Mouse (Mus musculus) erythroid progenitor cell, adult 5-6 weeks (primary cell): ENCODE measurements around the gene Tsku. TPM values are rescaled to one million over a fixed set of nuclear protein-coding genes. Genes with fewer than 3 reads are reported as not detected.

Source experiments
- ATAC-seq: replicated peaks from 2 replicates; pipeline ENCODE4 v1.8.0; 2016; ENCODE audit warnings: moderate number of reproducible peaks, mild to moderate bottlenecking, moderate TSS enrichment, inconsistent platforms; ENCODE audit not compliant: poor library complexity, low FRiP score, severe bottlenecking
- total RNA-seq, 2 experiments: library from RNA; stranded (forward) in 1 of 2; stranded (reverse) in 1 of 2; fragments of 150-400 nt in 1 of 2; fragments of 186-747, 209-891 nt in 1 of 2; gene quantifications; 2 replicates each; pipeline versions ENCODE4 v1.2.3 to v1.2.4; 2015 to 2017; ENCODE audit warnings: low replicate concordance in 2 of 2

Gene Tsku
- total RNA-seq (2015; ENCODE audit: low replicate concordance) (not detected in 2 replicates), total RNA-seq (2017; ENCODE audit: low replicate concordance) (0.51 TPM in 1 of 2 replicates, not detected in the other)

GRCm38 (mm10) chr7:98361063-98361652, at the start of gene Tsku:
Gene Tsku (minus strand): TSS chr7:98361328.
- ATAC-seq: no peak

DNA sequence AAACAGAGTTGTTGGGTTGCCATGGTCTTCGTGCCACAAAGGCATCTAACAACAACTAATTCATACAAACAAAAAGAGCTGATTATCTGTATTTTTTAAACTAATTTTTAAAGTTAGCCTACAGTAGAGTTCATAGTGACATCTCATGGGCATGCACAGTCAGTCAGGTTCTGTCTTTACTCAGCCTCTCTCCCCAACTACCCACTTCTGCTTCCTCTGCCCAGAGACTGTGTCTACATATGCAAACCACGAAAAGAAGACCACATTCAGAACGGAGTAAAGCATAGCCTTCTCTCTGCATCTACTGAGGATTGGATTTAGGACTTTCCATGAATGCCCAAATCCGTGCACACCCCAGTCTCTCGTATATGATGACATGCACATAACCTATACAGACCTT, 46.5 kb upstream of the Tsku start:
- ATAC-seq: no peak

GRCm38 (mm10) chr7:98403996-98404395, 42.9 kb upstream of the Tsku start:
- no peak for ATAC-seq

- ATAC-seq: no peak
Measured at GRCm38 (mm10) chr7:98402582-98403574, 41.8 kb upstream of the Tsku start.

- ATAC-seq: no peak
Measured at GRCm38 (mm10) chr7:98392466-98393201, 31.5 kb upstream of the Tsku start.

DNA sequence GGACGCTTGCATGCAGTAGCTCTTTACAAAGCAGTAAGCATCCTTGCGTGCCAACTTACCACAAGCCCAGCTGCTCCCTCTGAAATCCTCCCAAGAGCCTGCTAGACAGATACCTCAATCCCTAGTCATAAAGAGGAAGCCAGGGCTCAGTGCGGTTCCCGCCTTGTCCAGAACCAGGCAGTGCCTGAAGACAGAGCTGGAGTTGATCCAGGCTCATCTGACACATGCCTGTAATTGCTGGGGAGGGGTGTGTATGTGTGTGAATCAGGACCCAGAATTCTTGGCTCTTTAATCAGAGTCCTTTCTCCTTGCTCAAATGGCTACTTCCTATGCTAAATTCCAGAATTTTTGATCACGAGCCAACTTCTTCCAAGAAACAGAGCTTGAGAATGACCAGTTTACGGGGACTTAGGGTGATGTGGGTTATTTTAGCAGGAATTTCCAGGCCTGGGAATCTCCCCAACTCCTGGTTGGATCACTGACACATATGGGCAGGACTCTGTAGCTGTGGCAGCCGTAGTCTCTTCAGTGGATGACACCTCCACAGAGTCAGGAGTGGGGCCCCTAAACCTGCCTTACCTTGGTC, 30.3 kb upstream of the Tsku start:
- no peak for ATAC-seq

GRCm38 (mm10) chr7:98390486-98390885, 29.4 kb upstream of the Tsku start:
- ATAC-seq: no peak

GRCm38 (mm10) chr7:98389656-98390055, 28.5 kb upstream of the Tsku start:
- no peak for ATAC-seq

DNA sequence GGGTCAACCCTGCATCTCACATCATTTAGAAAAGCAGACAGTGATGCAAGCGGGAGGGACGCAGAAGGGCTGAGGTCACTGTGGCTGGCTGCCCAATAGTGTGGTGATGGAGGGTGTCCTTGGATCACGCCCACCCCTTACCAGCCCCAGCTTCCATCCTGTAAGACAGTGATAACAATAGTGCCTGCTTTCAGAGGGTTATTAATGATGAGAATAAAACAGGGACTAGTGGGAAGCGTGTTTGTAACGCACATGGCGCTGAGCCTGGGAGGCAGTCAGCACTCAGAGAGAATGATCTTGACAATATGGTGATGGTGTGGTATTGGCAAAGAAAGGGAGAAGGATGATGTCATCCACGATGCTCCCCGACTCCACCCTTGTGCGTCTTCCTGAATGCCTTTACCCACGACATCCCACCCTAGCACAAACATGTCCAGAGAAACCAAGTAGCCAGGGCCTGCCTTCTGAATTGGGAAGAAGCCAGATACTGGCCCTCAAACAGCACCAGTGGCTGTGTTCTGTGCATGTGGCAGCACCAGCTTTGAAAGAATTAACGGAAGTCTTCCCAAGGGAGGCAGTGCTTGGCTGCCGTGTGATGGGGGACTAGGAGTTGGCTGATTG, 27.9 kb upstream of the Tsku start:
- no peak for ATAC-seq

GRCm38 (mm10) chr7:98387201-98387600, 26.1 kb upstream of the Tsku start:
- ATAC-seq: no peak; the same call in 1 of the 2 replicates

DNA sequence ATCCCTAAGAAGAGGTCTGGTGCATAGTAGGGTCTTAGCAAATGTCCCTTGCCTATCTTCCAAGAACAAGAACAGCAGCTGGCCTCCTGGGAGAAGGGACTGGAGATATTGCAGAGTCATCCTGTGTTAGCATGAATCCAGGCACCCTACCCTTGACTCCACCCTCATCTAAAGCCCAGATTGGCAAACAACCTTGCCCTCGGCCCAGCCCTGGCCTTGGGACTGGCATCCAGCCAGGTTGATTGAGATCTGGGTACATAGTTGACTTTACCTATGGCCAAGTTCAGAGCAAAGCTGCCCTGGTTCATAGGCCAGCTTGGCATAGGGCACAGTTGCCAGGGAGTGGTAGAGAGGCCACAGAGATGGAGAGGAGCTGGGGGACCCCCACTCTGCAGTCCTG, 24.0 kb upstream of the Tsku start:
- no peak for ATAC-seq

- ATAC-seq: no peak
Measured at GRCm38 (mm10) chr7:98383337-98383736, 22.2 kb upstream of the Tsku start.

DNA sequence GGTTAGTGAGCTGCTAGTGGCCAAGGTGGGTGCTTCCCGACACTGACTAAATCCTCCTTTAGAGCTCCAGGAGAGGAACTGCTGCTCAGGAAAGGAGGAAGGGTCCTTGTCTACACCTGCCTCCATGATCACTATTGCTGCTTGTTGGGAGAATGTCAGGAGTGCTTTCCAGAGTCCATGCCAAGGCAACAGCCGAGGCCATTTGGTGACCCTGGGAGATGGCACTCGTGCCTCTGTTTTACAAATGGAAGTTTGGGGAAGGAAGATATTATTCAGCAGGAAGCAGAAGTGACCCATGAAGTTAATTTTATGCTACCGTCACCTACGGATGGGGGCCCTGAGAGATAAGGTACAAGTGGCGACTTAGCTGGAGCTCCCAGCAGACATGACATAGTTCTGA, 21.7 kb upstream of the Tsku start:
- ATAC-seq: no peak

DNA sequence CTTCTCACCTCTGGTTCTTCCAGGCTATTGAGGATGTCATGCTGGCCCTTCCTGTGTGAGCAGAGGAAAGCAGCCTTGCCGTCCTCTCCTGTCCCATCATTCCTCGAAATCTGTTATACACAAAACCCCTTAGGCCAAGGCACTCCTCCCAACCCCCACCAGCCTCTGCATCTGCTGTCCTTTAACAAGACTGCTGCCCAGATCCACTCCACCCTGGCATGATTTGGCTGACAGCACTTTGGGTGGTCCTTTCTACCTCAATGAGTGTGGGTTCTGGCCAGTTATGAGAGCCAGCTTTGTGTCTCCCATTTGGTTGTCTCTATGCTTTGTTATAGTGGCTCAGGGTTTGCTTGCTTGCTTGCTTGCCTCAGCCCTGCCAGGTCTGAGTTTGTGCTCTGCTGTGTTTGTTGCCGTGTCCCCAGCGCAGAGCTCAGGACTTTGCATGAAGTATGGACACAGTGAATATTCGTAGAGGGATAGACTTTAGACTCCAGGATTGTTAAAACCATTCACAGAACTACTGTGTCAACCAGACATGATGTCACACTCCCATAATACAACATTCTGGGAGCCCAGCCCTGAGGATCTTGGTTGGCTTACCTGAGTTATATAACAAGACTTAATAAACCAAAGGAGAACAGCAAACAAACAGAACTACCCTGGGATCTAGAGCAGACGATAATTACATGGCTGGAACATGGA, 19.2 kb upstream of the Tsku start:
- no peak for ATAC-seq

GRCm38 (mm10) chr7:98379232-98379631, 18.1 kb upstream of the Tsku start:
- no peak for ATAC-seq

DNA sequence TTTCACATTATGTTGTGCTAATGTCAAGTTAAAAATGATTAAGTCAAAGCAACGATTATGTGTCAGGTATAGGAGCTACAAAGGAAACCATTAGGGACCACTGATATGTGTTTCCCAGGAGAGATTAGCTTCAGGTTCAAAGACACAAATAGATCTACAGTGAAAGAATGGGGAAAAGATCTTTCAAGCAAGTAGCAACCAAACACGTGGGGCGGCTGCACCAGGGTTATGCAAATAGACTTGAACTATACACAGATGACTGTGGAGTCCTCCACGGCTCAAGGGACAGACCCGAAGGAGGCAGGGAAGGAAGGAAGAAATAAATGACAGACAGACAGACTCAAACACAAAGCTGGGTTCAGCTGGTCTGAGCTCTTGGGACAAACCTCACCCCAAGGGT, 16.1 kb upstream of the Tsku start:
- no peak for ATAC-seq

DNA sequence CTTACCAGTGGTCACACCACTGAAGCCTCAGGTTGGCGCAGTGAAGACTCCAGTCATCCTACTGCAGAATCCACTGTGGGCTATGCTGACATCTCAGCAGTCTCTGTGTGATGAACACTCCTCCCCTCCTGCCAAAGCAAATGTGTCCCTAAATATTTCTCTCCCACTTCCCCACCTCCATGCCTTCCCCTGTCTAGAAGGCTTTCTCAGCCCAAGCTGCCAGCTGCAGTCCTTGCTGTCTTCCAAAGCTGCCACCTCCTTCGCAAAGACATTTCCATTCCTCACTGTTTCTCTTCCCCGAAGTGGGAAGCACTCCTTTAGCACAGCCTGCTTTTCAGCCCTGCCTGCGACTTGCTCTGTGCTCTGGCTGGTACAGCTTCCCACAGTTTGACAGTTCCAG, 10.0 kb upstream of the Tsku start:
- ATAC-seq: no peak

- ATAC-seq: no peak
Measured at GRCm38 (mm10) chr7:98369762-98370369, 8.7 kb upstream of the Tsku start.

DNA sequence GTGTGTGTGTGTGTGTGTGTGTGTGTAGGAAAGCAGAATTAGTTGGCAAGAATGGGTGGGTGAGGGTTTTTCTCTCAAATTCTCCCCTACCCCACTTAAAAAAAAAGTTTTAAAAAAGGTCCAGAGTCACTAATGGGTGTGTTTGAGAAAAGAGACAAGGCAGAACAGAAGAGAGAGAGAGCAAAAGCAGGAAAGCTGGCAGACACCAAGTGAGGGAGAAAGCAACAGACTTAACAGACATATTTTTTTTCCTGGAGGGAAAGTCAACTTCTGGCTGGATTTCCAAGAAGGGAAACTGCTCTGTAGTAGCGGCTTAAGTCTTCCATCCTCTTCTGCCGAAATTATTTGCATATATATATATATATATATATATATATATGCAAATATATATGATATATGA, 534 bp upstream of the Tsku start:
- no peak for ATAC-seq
